8 mouse cellular contexts compared by ENCODE assay signal in the genomic region with DNA sequence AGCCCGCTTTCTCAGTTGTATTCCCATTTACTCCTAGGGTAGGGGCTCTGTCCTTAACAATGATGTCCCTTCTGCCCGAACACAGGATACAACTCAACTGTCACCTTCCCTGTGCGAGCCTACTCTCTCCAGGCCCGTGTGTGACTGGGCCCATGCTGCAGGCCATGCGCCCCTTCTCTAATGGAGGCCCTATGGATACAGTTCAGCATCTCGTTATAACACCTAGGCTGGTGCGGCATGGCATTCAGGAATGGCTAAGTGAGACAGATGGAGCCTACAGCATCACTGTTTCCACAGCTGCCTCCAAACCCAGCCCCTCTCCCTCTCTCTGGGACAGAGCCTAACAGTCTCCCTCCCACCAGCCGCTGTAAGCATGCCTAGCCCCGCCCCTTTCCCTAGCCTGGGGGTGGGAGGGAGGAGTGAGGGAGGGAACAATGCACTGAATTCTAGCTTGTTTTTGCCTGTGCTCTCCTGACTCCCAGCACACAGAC. TPM values are rescaled to one million over a fixed set of nuclear protein-coding genes. Genes with fewer than 3 reads are reported as not detected.
DNase-seq lines count a peak whose midpoint lies in the region; ATAC-seq and TF ChIP-seq lines count a peak whose summit lies in the region.

No protein-coding gene starts in this region.

- peak; percentile 81 for ATAC-seq in lung, embryonic 14.5 days (ENCODE audit: insufficient read depth)
- ATAC-seq in embryonic facial prominence, embryonic 11.5 days (replicated peaks; ENCODE audit: insufficient number of reproducible peaks, low FRiP score, low TSS enrichment, low read depth): peak; percentile 68
- ATAC-seq in heart, embryonic 14.5 days (ENCODE audit: insufficient number of reproducible peaks, insufficient read depth, low FRiP score, low read depth): peak; percentile 62
- peak; percentile 78 for ATAC-seq in kidney, embryonic 14.5 days (ENCODE audit: low FRiP score, low TSS enrichment)

- peaks cover 43% of the 10 kb centered on the region for H3K36me3 ChIP-seq in lung, embryonic 14.5 days (ENCODE audit: insufficient read depth)
- peaks cover 8% of the 10 kb centered on the region for H3K36me3 ChIP-seq in embryonic facial prominence, embryonic 11.5 days (replicated peaks; ENCODE audit: control insufficient read depth, insufficient read depth, low read depth, low read length)
- H3K36me3 ChIP-seq in heart, embryonic 14.5 days (ENCODE audit: control insufficient read depth, insufficient read depth, low read length): peaks cover 38% of the 10 kb centered on the region
- peaks cover 36% of the 10 kb centered on the region for H3K36me3 ChIP-seq in kidney, embryonic 14.5 days (ENCODE audit: control insufficient read depth, insufficient read depth, low read length)

- 41% methylated on average over 9 of the region's 9 CpGs for WGBS in lung, embryonic 14.5 days
- 44% methylated on average over 9 of the region's 9 CpGs for WGBS in embryonic facial prominence, embryonic 11.5 days
- 44% methylated on average over 9 of the region's 9 CpGs for WGBS in heart, embryonic 14.5 days
- WGBS in kidney, embryonic 14.5 days: 46% methylated on average over 9 of the region's 9 CpGs

- H3K4me3 ChIP-seq in lung, embryonic 14.5 days (ENCODE audit: low read depth, low read length): no peak overlapping the region
- no peak overlapping the region for H3K4me3 ChIP-seq in embryonic facial prominence, embryonic 11.5 days (ENCODE audit: low read depth, low read length)
- H3K4me3 ChIP-seq in heart, embryonic 14.5 days (ENCODE audit: control insufficient read depth in 1 of 2, insufficient read depth in 1 of 2, low read depth in 1 of 2, low read length in 2 of 2): no peak overlapping the region
- H3K4me3 ChIP-seq in kidney, embryonic 14.5 days (ENCODE audit: low read length): no peak overlapping the region

- no peak for TF ChIP-seq CTCF in lung, embryonic 14.5 days (IDR thresholded peaks at IDR 0.05; ENCODE audit: low read depth)

- peak overlapping the region; percentile 32; the same call in 1 of the 2 replicates for H3K27ac ChIP-seq in lung, embryonic 14.5 days (ENCODE audit: low read depth)
- H3K27ac ChIP-seq in embryonic facial prominence, embryonic 11.5 days (replicated peaks; ENCODE audit: low read depth, low read length): 0 out of 2 replicates have a peak overlapping the region, but pooled peaks have one; percentile 28
- H3K27ac ChIP-seq in heart, embryonic 14.5 days (replicated peaks in 1 of 2; ENCODE audit: control insufficient read depth in 1 of 2, insufficient read depth in 1 of 2, low read depth in 2 of 2, low read length in 2 of 2): peak overlapping the region; percentile 62 to 63
- H3K27ac ChIP-seq in kidney, embryonic 14.5 days (ENCODE audit: low read depth, low read length): peak overlapping the region; percentile 65; the same call in 1 of the 2 replicates

- no peak overlapping the region for H3K9ac ChIP-seq in lung, embryonic 14.5 days
- no peak overlapping the region for H3K9ac ChIP-seq in embryonic facial prominence, embryonic 11.5 days (replicated peaks; ENCODE audit: low read length)
- no peak overlapping the region for H3K9ac ChIP-seq in heart, embryonic 14.5 days (ENCODE audit: low read length)
- H3K9ac ChIP-seq in kidney, embryonic 14.5 days (ENCODE audit: low read depth, low read length): peak overlapping the region; percentile 34; the same call in 1 of the 2 replicates

- H3K4me1 ChIP-seq in lung, embryonic 14.5 days (ENCODE audit: insufficient read depth): no peaks in the 10 kb centered on the region
- H3K4me1 ChIP-seq in embryonic facial prominence, embryonic 11.5 days (ENCODE audit: control insufficient read depth, insufficient read depth, low read length): no peaks in the 10 kb centered on the region; the same call in 1 of the 2 replicates
- peaks cover 10 to 13% of the 10 kb centered on the region in 2 experiments; a peak in 3 of 4 replicates for H3K4me1 ChIP-seq in heart, embryonic 14.5 days (ENCODE audit: control insufficient read depth in 2 of 2, insufficient read depth in 2 of 2, low read length in 2 of 2)
- peaks cover 9% of the 10 kb centered on the region for H3K4me1 ChIP-seq in kidney, embryonic 14.5 days (ENCODE audit: control insufficient read depth, insufficient read depth, low read length)

- no peaks in the 10 kb centered on the region for H3K27me3 ChIP-seq in lung, embryonic 14.5 days (ENCODE audit: insufficient read depth, low read length)
- no peaks in the 10 kb centered on the region for H3K27me3 ChIP-seq in embryonic facial prominence, embryonic 11.5 days (ENCODE audit: control insufficient read depth, insufficient read depth, low read length)
- H3K27me3 ChIP-seq in heart, embryonic 14.5 days (ENCODE audit: control insufficient read depth, insufficient read depth, low read length): no peaks in the 10 kb centered on the region
- no peaks in the 10 kb centered on the region for H3K27me3 ChIP-seq in kidney, embryonic 14.5 days (ENCODE audit: control insufficient read depth, insufficient read depth, low read length)

- no peaks in the 10 kb centered on the region for H3K9me3 ChIP-seq in lung, embryonic 14.5 days (ENCODE audit: low read depth, low read length)
- H3K9me3 ChIP-seq in embryonic facial prominence, embryonic 11.5 days (replicated peaks; ENCODE audit: control insufficient read depth, low read length): no peaks in the 10 kb centered on the region
- H3K9me3 ChIP-seq in heart, embryonic 14.5 days (ENCODE audit: control insufficient read depth, low read length): no peaks in the 10 kb centered on the region
- no peaks in the 10 kb centered on the region for H3K9me3 ChIP-seq in kidney, embryonic 14.5 days (ENCODE audit: control insufficient read depth, low read length)

- no peak overlapping the region for H3K4me2 ChIP-seq in lung, embryonic 14.5 days
- no peak overlapping the region; the same call in 1 of the 2 replicates for H3K4me2 ChIP-seq in embryonic facial prominence, embryonic 11.5 days (ENCODE audit: low read depth, low read length)
- H3K4me2 ChIP-seq in heart, embryonic 14.5 days (ENCODE audit: low read length): no peak overlapping the region
- no peak overlapping the region for H3K4me2 ChIP-seq in kidney, embryonic 14.5 days (replicated peaks; ENCODE audit: low read depth, low read length)

- DNase-seq in lung, embryonic 14.5 days: peak; percentile 78
- DNase-seq in lung, adult 18-20 months: no peak
- peak; percentile 82 for DNase-seq in embryonic facial prominence, embryonic 11.5 days (ENCODE audit: low spot score)
- DNase-seq in lung, postnatal 10 days: peak; percentile 79
- peak; percentile 49 for DNase-seq in right cerebral cortex, postnatal 25 days
- DNase-seq in urinary bladder, postnatal 25 days (ENCODE audit: low spot score): no peak

RNA-seq across cellular contexts. Expression of a gene that starts 12.0 kb away (rescaled TPM):
- 29.0 and 30.9 TPM in 2 replicates for polyA plus RNA-seq in lung, embryonic 14.5 days (2014; fragmentation: Nextera tagmentation; extraction: Ambion mirVana)
- 33.0 and 38.8 TPM in 2 replicates for polyA plus RNA-seq in embryonic facial prominence, embryonic 11.5 days (2014; fragmentation: Nextera tagmentation; extraction: Ambion mirVana)
- polyA plus RNA-seq in heart, embryonic 14.5 days (2014; fragmentation: Nextera tagmentation; extraction: Ambion mirVana): 16.0 and 16.1 TPM in 2 replicates
- 32.7 and 38.1 TPM in 2 replicates for polyA plus RNA-seq in kidney, embryonic 14.5 days (2014; fragmentation: Nextera tagmentation; extraction: Ambion mirVana)

RNA-seq across cellular contexts. Expression of a gene that starts 15.8 kb away (rescaled TPM):
- 9.5 and 10.3 TPM in 2 replicates for polyA plus RNA-seq in lung, embryonic 14.5 days (2014; fragmentation: Nextera tagmentation; extraction: Ambion mirVana)
- polyA plus RNA-seq in embryonic facial prominence, embryonic 11.5 days (2014; fragmentation: Nextera tagmentation; extraction: Ambion mirVana): 7.3 and 8.5 TPM in 2 replicates
- 4.6 and 5.3 TPM in 2 replicates for polyA plus RNA-seq in heart, embryonic 14.5 days (2014; fragmentation: Nextera tagmentation; extraction: Ambion mirVana)
- 9.4 and 14.3 TPM in 2 replicates for polyA plus RNA-seq in kidney, embryonic 14.5 days (2014; fragmentation: Nextera tagmentation; extraction: Ambion mirVana)

RNA-seq across cellular contexts. Expression of a gene that starts 28.3 kb away (rescaled TPM):
- polyA plus RNA-seq in lung, embryonic 14.5 days (2014; fragmentation: Nextera tagmentation; extraction: Ambion mirVana): 2.2 and 3.2 TPM in 2 replicates
- polyA plus RNA-seq in embryonic facial prominence, embryonic 11.5 days (2014; fragmentation: Nextera tagmentation; extraction: Ambion mirVana): 4.5 and 5.4 TPM in 2 replicates
- polyA plus RNA-seq in heart, embryonic 14.5 days (2014; fragmentation: Nextera tagmentation; extraction: Ambion mirVana): 1.6 and 1.8 TPM in 2 replicates
- 2.8 and 4.0 TPM in 2 replicates for polyA plus RNA-seq in kidney, embryonic 14.5 days (2014; fragmentation: Nextera tagmentation; extraction: Ambion mirVana)

RNA-seq across cellular contexts. Expression of a gene that starts 58.5 kb away (rescaled TPM):
- 191 and 196 TPM in 2 replicates for polyA plus RNA-seq in lung, embryonic 14.5 days (2014; fragmentation: Nextera tagmentation; extraction: Ambion mirVana)
- polyA plus RNA-seq in embryonic facial prominence, embryonic 11.5 days (2014; fragmentation: Nextera tagmentation; extraction: Ambion mirVana): 220 and 231 TPM in 2 replicates
- 127 and 138 TPM in 2 replicates for polyA plus RNA-seq in heart, embryonic 14.5 days (2014; fragmentation: Nextera tagmentation; extraction: Ambion mirVana)
- polyA plus RNA-seq in kidney, embryonic 14.5 days (2014; fragmentation: Nextera tagmentation; extraction: Ambion mirVana): 214 and 228 TPM in 2 replicates

Comparison
In these comparisons a context has a peak if more than half of its experiments do, and no peak if none do; other contexts are left out.
1. DNase-seq: peak in lung, embryonic 14.5 days (single experiment), embryonic facial prominence, embryonic 11.5 days (single experiment), lung, postnatal 10 days (single experiment) and right cerebral cortex, postnatal 25 days (single experiment); none in lung, adult 18-20 months (0 of 2) and urinary bladder, postnatal 25 days (single experiment).
2. Peak in every context shown above with its lines, with median percentiles within 50 percentile points of each other: ATAC-seq and H3K27ac ChIP-seq.